Mouse (Mus musculus) Muller cell, postnatal 12 days (primary cell): ENCODE results near the gene Csnk2a2.

Experiments used
- DNase-seq: peaks from one replicate; pipeline ENCODE4 v3.0.0-alpha.2; 2015; ENCODE audit errors: inconsistent ontology term

Gene Csnk2a2

GRCm38 (mm10) chr8:95490006-95490405 lies at the start of gene Csnk2a2:
Csnk2a2 (minus strand) TSS chr8:95490039.
- DNase-seq: no peak

- DNase-seq: no peak
Measured at GRCm38 (mm10) chr8:95539487-95539886, 49.6 kb upstream of the Csnk2a2 start.

DNA sequence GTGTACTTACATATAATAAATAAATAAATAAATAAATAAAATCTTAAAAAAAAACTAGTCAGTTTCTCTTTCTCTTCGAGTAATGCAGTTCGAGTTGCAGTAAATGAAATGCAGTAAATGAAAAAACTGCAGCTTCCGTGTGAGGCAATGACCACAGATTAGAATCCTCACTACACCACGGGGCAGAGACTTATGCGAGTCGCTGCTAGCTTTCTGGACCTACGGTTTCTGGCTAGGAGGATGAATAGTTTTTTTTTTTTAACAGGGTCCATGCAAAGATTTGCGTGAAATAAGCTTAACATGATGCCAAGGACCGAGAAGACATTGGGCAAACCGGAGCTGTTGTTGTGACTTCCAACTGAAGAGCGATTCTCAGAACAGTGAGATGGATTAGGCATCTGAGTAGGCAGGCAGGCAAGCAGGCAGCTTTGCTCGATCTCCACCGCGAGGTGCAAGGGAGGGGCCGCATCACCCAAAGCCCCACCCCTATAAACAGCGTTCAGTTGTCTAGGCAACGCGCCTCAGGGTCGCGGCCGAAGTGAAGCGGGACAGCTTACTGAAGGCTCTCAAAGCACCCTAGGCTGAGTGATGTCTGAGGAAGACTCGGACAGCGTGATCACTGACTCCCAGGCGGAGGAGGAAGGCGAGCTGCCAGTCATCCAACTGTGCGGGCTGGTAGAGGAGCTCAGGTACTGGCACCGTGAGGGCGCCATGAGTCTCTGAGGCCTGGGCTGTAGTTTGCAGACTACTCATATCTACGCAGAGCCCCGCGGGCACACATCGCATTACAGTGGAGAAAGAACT lies 43.9 kb upstream of the Csnk2a2 start, which contains the start of gene Ccdc113:
Gene Ccdc113, plus strand, starts transcription at position 502 of the 804 bp plus-strand sequence.
- DNase-seq: peak; percentile 83

- no peak for DNase-seq
Measured at GRCm38 (mm10) chr8:95532206-95532605, 42.4 kb upstream of the Csnk2a2 start.

GRCm38 (mm10) chr8:95528750-95529310 lies 39.0 kb upstream of the Csnk2a2 start:
- no peak for DNase-seq

- DNase-seq: no peak
Measured at GRCm38 (mm10) chr8:95528194-95528593, 38.4 kb upstream of the Csnk2a2 start.

GRCm38 (mm10) chr8:95523991-95524390 lies 34.2 kb upstream of the Csnk2a2 start:
- no peak for DNase-seq

GRCm38 (mm10) chr8:95516928-95517327 lies 27.1 kb upstream of the Csnk2a2 start:
- DNase-seq: no peak

DNA sequence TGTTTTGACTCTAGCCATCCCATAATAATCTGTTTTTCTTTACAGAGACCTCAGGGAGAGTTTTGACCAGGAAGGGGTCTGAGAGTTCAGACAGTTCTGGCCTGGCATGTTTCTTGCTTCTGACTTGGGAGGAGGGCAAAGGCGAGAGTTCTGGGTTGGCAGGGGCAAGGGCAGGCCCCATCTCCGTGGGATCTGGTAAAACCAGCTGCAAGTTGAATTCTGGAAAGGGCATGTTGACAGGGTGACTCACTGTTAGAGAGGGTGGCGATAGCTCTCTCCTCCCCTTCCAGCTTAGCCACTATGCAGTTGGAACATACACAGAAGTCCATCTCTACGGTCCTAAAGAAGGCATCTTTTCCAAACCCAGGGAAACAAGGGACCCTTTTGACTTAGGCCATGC lies 23.4 kb upstream of the Csnk2a2 start:
- DNase-seq: peak; percentile 23

DNA sequence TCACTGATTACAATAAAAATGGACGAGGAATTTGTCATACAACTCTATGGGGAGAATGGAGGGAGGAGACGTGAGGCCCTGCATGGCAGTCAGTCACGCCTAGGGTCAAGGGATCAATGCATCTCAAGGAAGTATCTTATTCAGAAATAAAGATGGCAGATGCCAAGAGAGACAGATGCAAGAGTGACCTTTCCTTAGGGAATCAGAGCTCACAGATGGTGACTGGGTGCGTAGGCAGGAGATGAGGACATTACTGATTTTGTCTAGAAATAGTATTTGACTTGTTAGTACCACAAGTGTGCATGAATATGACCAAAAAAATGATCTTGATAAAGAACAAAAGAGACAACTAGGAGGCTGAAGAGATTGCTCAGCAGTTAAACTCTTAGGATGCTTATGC lies 22.4 kb upstream of the Csnk2a2 start:
- DNase-seq: no peak

DNA sequence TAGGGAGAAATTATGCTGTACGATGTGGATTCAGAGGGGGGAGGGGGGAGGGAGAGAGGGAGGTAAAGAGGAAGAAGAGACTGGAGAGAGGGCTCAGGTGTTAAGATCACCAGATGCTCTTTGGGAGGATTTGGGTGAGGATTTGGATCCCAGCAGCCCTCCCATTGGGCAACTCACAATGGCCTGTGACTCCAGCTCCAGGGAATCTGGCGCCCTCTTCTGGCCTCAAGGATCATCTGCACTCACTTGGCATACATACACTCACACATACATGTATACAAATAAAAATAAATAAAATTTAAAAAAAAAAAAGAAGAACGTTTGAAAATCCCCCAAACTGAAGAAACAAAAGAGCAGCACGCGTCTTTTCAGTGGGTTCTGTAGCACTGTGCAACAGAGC lies 16.4 kb upstream of the Csnk2a2 start:
- no peak for DNase-seq

- no peak for DNase-seq
Measured at GRCm38 (mm10) chr8:95505606-95506005, 15.8 kb upstream of the Csnk2a2 start.

DNA sequence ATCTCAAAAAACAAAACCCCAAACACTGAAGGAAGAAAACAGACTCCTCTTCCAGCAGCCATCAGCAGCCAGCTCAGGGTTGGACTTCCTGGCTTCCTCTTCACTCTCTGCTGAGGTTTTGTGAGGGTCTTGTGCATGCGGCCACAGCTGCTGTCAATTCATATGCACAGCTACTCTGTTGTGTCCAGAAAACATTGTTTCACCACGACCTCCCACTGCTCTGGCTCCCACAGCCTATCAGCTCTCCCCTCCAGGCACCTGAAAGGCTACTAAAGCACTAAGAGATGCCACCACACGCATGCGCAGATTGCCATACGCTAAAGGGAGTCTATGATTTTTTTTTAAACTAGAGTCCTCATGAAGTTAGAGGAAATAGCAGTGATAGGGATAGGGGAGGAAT lies 15.0 kb upstream of the Csnk2a2 start:
- no peak for DNase-seq

DNA sequence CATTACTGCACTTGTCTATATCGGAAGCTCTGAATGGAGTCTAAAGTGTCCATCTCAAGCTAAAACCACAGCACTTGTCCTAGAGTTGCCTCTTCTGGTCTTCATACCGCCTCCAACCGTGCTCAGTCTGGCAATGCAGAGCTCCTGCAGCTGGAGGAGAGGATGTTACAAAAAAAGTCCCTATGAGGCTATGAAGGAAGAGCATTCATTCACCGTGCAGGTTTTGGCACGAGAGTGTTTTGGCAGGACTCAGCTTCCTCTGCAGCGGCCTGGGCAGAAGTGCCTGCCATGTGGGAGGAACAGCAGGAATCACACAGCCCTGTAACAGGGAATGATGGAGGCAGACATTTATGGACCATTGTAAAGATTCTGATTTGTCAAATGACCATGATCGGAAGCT lies 12.6 kb upstream of the Csnk2a2 start:
- peak; percentile 16 for DNase-seq

DNA sequence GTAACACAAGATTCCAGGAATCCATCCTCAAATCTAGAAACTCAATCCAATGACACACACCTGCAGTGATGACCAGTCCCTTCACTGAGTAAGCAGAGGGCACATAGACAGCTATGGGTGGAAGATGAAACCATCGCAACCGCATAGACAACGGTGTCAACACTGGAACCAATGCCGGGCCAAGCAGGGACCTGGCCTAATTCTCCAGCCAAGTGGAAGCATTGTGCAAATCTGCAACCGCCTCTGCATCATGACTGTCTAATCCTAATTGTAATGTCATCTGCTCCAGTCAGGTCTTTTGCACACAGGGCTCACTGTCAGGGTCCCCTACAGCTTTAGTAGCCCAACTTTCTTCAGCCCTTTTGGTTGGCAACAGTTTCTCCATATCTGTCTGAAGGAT lies 10.6 kb upstream of the Csnk2a2 start:
- DNase-seq: peak; percentile 72

- DNase-seq: peak; percentile 8
Measured at GRCm38 (mm10) chr8:95499266-95500064, 9.6 kb upstream of the Csnk2a2 start.

GRCm38 (mm10) chr8:95497821-95498220 lies 8.0 kb upstream of the Csnk2a2 start:
- DNase-seq: no peak

- DNase-seq: no peak
Measured at GRCm38 (mm10) chr8:95496420-95496819, 6.6 kb upstream of the Csnk2a2 start.

DNA sequence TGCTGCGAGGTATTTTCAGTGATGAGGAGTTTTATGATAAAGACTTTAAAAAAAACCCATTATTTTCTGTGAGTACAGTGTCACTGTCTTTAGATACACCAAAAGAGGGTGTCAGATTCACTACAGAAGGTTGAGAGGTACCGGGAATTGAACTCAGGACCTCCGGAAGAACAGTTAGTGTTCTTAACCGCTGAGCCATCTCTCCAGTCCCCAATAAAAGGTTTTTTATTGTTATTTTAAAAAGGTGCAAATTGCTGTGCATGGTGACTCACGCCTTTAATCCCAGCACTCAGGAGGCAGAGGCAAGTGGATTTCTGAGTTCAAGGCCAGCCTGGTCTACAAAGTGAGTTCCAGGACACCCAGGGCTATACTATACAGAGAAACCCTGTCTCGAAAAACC lies 5.6 kb upstream of the Csnk2a2 start:
- DNase-seq: no peak

DNA sequence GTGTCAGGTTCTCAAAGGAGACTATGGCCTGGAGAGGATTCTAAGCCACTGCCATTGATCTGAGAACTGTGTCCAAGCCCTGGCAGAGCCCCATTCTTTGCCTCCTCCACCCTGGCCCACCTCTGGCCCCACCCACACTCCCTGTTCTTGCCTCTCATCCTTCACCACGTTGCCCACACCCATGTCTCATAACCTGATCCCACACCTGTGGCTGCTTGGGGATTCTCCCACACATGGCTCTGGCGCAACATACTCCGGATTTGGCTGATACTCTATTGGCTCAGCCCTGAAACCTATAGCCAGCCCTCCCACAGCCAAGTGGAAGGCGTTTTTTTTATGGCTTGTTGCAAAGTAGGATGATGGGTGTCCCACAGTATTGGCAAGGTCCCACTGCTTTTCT lies 2.2 kb upstream of the Csnk2a2 start:
- DNase-seq: no peak

DNA sequence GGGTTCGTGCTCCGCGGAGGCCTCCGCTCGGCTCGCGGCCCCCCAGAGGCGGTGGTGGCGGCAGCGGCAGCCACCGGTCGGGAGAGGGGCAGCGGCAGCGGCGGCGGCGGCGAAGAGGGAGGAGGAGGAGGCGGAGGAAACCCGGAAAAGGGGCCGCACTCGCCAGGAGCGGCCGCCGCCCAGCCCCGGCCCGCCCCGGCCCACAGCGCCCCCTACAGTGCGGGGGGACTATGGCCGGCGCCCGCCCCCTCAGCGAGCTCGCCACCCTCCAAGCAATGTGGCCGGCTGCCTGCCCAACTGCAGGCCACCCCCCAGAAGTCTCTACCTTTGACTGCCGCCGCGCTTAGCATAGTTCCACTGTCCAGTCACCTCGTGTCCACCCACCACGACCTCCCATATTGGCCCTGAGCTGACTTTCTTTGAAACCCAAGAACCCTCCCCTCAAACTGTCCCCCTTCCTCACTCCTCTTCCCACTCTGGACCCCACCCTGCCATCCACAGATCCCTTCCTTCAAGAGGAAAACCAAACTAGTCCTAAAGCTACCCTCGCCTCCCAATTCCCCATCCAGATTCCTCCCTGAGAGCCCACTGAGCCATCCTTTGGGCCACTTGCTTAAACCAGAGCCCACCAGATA lies 1.0 kb downstream of the Csnk2a2 start:
- DNase-seq: peak; percentile 89
